Mouse (Mus musculus) midbrain, embryonic 13.5 days (tissue): ENCODE measurements around the gene Slc25a19. TPM values are rescaled to one million over a fixed set of nuclear protein-coding genes. Genes with fewer than 3 reads are reported as not detected.

ENCODE experiments used
- ATAC-seq: fragments of 200-750 bp; cut with Nextera tagmentation; 2 replicates; pipeline ENCODE4 v1.8.0; 2017; ENCODE audit warnings: mild to moderate bottlenecking, moderate TSS enrichment, moderate library complexity
- H3K27ac ChIP-seq: fragments of 300-500 bp; sonication (generic); 2 replicates; pipeline ENCODE4 v1.5.1; 2015; ENCODE audit warnings: inconsistent platforms, mild to moderate bottlenecking, moderate library complexity
- H3K27me3 ChIP-seq: fragments of 300-500 bp; sonication (generic); 2 replicates; pipeline ENCODE4 v1.6.1; 2015; ENCODE audit warnings: mild to moderate bottlenecking, inconsistent platforms
- H3K36me3 ChIP-seq: fragments of 300-500 bp; sonication (generic); 2 replicates; pipeline ENCODE4 v1.6.1; 2015; ENCODE audit warnings: mild to moderate bottlenecking, inconsistent platforms
- H3K4me1 ChIP-seq: fragments of 300-500 bp; sonication (generic); replicated peaks from 2 replicates; pipeline ENCODE4 v1.6.1; 2015; ENCODE audit warnings: inconsistent platforms
- H3K4me2 ChIP-seq: fragments of 300-500 bp; sonication (generic); replicated peaks from 2 replicates; pipeline ENCODE4 v1.6.1; 2015; ENCODE audit warnings: moderate library complexity, mild to moderate bottlenecking, inconsistent platforms
- H3K4me3 ChIP-seq: fragments of 300-500 bp; sonication (generic); replicated peaks from 2 replicates; pipeline ENCODE4 v1.5.1; 2015; ENCODE audit warnings: mild to moderate bottlenecking, inconsistent platforms
- H3K9ac ChIP-seq: fragments of 300-500 bp; sonication (generic); replicated peaks from 2 replicates; pipeline ENCODE4 v1.6.1; 2015; ENCODE audit warnings: mild to moderate bottlenecking, inconsistent platforms
- H3K9me3 ChIP-seq: fragments of 300-500 bp; sonication (generic); 2 replicates; pipeline ENCODE4 v1.6.1; 2016; ENCODE audit warnings: mild to moderate bottlenecking, inconsistent platforms
- WGBS: fragments of 180-500 bp; shearing (Covaris S2); methylation state at CpG from one replicate; pipeline ENCODE4 v1.1.7; 2015; 5-methylcytosine and 5-hydroxymethylcytosine counted together
- polyA plus RNA-seq: library from polyadenylated mRNA; unstranded; fragments of >200 nt; fragmentation: Nextera tagmentation; extraction: Ambion mirVana; gene quantifications from 2 replicates; pipeline ENCODE4 v1.2.1, GENCODE M21; 2015

Gene Slc25a19
- polyA plus RNA-seq, 1 experiment from 2014 or later = 35.4 TPM

DNA sequence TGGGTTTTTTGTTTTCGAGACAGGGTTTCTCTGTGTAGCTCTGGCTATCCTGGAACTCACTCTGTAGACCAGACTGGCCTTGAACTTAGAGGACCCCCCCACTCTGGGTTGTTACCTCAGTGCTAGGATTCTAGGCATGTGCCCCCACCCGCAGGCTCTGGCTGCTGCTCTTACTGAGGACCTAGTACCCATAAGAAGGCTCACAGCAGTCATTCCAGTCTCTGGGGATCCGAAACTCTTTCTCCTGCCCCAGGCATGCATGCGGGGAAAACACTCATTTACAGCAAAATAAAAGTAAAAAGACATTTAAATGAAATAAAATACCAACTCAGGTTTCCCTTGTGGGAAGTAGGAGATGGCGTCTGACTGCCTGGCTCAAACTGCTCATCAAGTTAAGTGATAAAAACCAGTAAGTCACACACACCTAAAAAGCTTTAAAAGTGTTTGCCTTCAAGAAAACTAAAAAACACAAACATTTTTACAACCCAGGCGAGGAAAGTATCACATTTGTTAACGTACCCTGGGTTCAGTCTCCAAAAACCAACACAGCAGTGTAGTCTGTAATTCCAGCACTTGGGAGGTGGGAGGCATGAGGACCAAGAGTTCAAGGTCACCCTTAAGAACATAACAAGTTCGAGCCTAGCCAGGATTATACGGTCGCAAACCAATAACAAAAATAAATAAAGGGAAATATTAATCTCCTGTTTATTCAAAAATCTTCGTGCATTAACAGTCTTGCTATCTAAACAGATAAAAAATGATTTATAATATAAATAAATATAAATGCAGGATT is 1.1 kb downstream of the Slc25a19 start:
- no peak for ATAC-seq
- 55% methylated on average over 11 of the region's 11 CpGs for WGBS
- peak overlapping the region; percentile 88 for H3K4me2 ChIP-seq

DNA sequence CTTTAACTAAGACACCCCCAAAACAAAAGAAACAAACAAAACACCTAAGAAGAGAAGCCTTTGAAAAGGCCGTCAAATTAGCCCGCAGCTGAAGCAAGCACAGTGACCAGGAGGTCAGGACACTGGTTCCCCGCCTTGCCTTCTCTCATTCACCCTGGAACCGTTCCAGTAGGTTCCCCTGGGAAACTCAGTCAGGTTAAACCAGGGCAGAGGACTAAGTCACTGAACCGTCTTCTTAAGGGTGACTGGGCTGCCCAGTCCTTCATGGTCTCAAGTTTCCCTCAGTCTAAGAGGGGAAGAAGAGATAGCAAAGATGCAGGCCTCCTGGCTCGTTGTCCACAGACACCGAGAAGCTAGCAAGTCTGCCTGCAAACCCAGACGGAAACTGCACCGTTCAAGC is 2.2 kb downstream of the Slc25a19 start:
- H3K4me3 ChIP-seq = no peak overlapping the region
- ATAC-seq = no peak
- H3K27ac ChIP-seq = no peak overlapping the region
- H3K27me3 ChIP-seq = no peaks in the 10 kb centered on the region
- H3K9ac ChIP-seq = no peak overlapping the region
- H3K4me2 ChIP-seq = no peak overlapping the region
- H3K9me3 ChIP-seq = no peaks in the 10 kb centered on the region
- peaks cover 26% of the 10 kb centered on the region for H3K36me3 ChIP-seq
- peaks cover 12% of the 10 kb centered on the region for H3K4me1 ChIP-seq
- 84% methylated on average over 9 of the region's 9 CpGs for WGBS

More for the DNA sequence above, 1.1 kb downstream of the Slc25a19 start:
- Histone ChIP-seq H3K27me3 (no peaks in the 10 kb centered on the region), H3K36me3 (peaks cover 18% of the 10 kb centered on the region), H3K4me1 (peaks cover 12% of the 10 kb centered on the region), H3K4me3 (peak overlapping the region; percentile 70), H3K9me3 (no peaks in the 10 kb centered on the region), H3K27ac (no peak overlapping the region; the same call in 1 of the 2 replicates), H3K9ac (peak overlapping the region; percentile 74)

DNA sequence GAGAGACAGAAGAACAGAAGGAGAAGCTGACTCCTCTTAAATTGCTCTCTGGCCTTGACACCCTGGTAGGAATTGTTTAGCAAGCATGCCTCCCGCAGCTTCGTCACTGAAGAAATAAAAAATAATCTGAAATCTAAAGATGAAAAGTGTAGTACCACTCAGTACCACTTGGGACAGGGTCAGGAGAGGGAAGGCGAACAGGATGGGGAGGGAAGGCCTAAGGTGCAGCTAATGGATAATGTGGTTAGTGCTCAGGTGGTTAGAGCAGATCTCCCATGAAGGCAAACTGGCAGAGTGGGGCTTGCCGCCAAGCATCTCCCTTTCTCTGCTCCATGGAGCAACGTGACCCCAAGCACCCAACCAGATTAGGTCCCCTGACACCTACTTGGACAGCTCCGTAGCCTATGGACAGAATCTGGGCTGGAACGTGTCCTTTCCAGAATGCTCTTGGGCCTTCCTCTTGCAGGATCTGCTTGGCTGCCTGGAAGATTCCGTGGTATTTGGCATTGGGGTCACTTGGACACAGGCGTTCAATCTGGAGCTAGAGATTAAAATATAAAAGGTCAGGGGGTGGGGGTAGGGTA is 4.5 kb downstream of the Slc25a19 start:
- no peak for ATAC-seq
- Histone ChIP-seq H3K27me3 (no peaks in the 10 kb centered on the region), H3K9me3 (no peaks in the 10 kb centered on the region), H3K9ac (no peak overlapping the region), H3K4me1 (peaks cover 11% of the 10 kb centered on the region), H3K27ac (no peak overlapping the region), H3K36me3 (peaks cover 39% of the 10 kb centered on the region), H3K4me3 (no peak overlapping the region), H3K4me2 (no peak overlapping the region)
- 73% methylated on average over 9 of the region's 9 CpGs for WGBS

DNA sequence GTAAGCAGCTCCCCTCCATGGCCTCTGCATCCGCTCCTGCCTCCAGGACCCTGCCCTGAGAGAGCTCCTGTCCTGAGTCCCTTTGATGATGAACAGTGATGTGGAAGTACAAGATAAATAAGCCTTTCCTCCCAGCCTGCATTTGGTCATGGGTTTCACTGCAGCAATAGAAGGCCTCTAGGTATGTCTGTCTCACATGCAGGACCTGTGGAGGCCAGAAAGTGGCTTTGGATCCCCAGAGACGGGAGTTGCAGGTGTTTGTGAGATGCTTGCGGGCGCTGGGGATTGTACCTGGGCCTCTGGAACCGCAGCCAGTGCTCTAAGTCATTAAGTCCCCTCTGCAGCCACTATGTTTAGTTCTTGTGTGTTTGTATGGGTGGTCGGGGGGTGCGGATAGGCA is 8.1 kb downstream of the Slc25a19 start:
- Histone ChIP-seq H3K27me3 (0 out of 2 replicates have a peak, but pooled peaks cover under 1% of the 10 kb centered on the region), H3K4me1 (no peaks in the 10 kb centered on the region), H3K4me2 (no peak overlapping the region), H3K4me3 (no peak overlapping the region), H3K9ac (no peak overlapping the region), H3K27ac (no peak overlapping the region), H3K36me3 (peaks cover 62% of the 10 kb centered on the region), H3K9me3 (no peaks in the 10 kb centered on the region)
- ATAC-seq = no peak
- 91% methylated on average over 7 of the region's 7 CpGs for WGBS

DNA sequence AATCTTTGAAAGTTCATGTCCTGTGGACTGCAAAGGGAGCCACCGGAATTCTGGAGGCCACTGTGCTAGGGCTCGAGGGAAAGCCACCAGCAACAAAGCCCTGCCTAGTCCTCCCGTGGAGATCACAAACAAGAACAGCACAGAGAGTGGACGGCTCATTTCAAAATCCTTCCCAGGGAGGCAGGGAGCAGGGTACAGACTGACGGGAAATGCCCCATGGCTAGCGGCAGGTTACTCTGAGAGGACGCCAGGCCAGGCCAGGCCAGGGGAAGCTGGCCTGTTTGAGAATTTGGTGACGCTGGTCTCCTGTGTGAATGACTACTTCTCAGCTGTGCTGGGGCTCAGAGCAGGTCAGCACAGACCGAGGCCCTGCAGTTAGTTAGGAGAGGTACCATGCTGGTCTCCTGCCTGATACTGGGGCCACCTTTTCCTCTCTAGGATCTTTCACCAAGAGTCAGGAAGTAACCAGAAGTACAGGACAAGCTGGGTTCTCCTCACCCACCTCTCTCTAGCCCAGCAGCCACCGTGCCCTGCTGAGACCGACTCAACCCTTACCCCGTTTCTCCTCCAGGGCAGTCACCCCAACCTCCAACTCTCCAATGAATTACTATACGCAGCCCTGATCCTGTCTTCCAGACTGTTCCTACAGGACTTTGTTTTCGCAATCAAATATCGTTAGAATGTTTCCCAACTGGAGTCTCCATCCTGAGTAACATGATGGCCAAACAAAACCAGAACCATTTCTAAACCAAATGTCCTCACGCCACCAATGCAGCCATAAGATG is 9.2 kb downstream of the Slc25a19 start:
- Histone ChIP-seq H3K36me3 (peaks cover 70% of the 10 kb centered on the region), H3K9me3 (no peaks in the 10 kb centered on the region), H3K27ac (no peak overlapping the region), H3K4me1 (no peaks in the 10 kb centered on the region), H3K9ac (no peak overlapping the region), H3K27me3 (peaks cover 11% of the 10 kb centered on the region), H3K4me2 (no peak overlapping the region), H3K4me3 (no peak overlapping the region)
- WGBS = 88% methylated on average over 16 of the region's 16 CpGs
- no peak for ATAC-seq

DNA sequence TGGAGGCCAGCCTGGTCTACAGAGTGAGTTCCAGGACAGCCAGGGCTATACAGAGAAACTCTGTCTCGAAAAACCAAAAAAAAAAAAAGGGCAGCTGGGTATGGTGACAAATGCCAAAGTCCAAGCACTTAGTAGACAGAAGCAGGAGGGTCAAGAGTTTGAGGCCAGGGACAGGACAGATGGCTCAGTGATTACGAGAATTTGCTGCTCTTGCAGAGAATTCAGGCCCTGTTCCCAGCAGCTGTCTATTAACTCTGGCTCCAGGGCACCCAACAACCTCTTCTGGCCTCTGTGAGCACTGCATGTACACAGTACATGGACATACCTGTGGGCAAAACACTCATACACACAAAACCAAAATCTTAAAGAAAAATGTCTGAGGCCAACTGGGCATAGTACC is 10.1 kb downstream of the Slc25a19 start:
- Histone ChIP-seq H3K4me1 (peaks cover 8% of the 10 kb centered on the region), H3K27me3 (peaks cover 17% of the 10 kb centered on the region), H3K9ac (no peak overlapping the region), H3K36me3 (peaks cover 62% of the 10 kb centered on the region), H3K27ac (no peak overlapping the region), H3K4me2 (no peak overlapping the region), H3K4me3 (no peak overlapping the region), H3K9me3 (no peaks in the 10 kb centered on the region)
- WGBS = 89% methylated on average over 2 of the region's 2 CpGs
- ATAC-seq = no peak

DNA sequence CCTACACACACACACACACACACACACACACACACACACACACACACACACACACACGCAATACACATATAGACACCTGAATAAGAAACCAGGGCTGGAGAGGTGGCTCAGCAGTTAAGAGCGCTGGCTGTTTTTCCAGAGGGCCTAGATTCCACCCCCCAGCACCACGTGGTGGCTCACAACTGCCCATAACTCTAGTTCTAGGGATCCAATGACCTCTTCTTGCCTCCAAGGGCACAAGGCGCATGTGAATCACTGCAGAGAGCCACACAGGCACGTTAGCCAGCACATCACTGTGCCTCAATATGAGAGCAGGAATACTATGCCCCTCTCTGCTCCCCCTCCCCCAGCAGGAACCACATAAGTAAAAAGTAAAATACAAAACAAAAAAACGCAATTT is 11.2 kb downstream of the Slc25a19 start:
- H3K4me2 ChIP-seq = no peak overlapping the region
- no peak overlapping the region for H3K9ac ChIP-seq
- no peak for ATAC-seq
- peaks cover 17% of the 10 kb centered on the region for H3K27me3 ChIP-seq
- H3K4me3 ChIP-seq = no peak overlapping the region
- peaks cover 51% of the 10 kb centered on the region for H3K36me3 ChIP-seq
- H3K27ac ChIP-seq = no peak overlapping the region
- peaks cover 16% of the 10 kb centered on the region for H3K4me1 ChIP-seq
- H3K9me3 ChIP-seq = no peaks in the 10 kb centered on the region
- 86% methylated on average over 6 of the region's 6 CpGs for WGBS

DNA sequence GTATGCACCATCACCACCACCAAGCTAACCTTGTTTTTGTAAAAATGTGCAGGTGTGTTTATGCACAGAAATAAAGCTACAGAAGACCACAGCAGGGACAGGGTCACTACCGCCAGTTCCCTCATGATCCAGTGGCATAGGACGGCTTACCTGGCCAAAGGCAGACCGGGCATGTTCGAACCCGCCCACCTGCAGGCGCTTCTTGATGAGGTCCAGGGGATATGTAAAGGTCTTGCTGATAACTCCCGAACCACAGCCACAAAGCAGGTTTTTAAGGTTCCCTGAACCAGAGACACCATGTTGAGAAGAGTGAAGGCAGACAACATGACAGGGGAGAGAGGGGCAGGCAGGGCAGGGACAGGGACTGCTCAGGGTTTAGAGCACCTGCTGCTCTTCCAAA is 11.7 kb downstream of the Slc25a19 start:
- no peak overlapping the region for H3K9ac ChIP-seq
- WGBS = 95% methylated on average over 7 of the region's 7 CpGs
- H3K36me3 ChIP-seq = peaks cover 48% of the 10 kb centered on the region
- no peak overlapping the region for H3K4me3 ChIP-seq
- H3K27me3 ChIP-seq = peaks cover 18% of the 10 kb centered on the region
- peaks cover 19% of the 10 kb centered on the region for H3K4me1 ChIP-seq
- H3K4me2 ChIP-seq = no peak overlapping the region
- no peak for ATAC-seq
- no peaks in the 10 kb centered on the region for H3K9me3 ChIP-seq
- H3K27ac ChIP-seq = no peak overlapping the region

DNA sequence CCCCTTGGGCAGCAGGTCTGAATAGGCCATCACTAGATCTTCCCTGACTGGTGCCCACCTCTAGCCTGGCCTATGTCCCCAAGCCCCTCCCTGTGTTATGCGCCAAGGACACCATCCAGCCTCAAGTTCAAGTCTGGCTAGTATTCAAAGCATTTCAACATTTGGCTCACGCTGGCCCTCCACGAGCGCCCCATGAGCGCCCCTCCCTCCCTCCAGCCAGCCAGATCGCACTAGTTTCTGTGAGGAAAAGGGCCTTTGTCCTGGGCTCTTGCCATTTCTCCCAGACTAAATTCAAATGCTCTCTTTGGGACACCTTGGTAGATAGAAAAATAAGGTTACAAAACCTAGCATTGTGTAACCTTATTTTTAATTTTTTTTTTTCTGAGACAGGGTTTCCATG is 12.2 kb downstream of the Slc25a19 start:
- peaks cover 44% of the 10 kb centered on the region for H3K36me3 ChIP-seq
- H3K27me3 ChIP-seq = peaks cover 21% of the 10 kb centered on the region
- no peak overlapping the region for H3K4me2 ChIP-seq
- H3K9me3 ChIP-seq = no peaks in the 10 kb centered on the region
- no peak overlapping the region for H3K27ac ChIP-seq
- H3K4me3 ChIP-seq = no peak overlapping the region
- 0 out of 2 replicates have a peak overlapping the region, but pooled peaks have one; percentile 11 for H3K9ac ChIP-seq
- 93% methylated on average over 6 of the region's 6 CpGs for WGBS
- peaks cover 19% of the 10 kb centered on the region for H3K4me1 ChIP-seq
- ATAC-seq = no peak

DNA sequence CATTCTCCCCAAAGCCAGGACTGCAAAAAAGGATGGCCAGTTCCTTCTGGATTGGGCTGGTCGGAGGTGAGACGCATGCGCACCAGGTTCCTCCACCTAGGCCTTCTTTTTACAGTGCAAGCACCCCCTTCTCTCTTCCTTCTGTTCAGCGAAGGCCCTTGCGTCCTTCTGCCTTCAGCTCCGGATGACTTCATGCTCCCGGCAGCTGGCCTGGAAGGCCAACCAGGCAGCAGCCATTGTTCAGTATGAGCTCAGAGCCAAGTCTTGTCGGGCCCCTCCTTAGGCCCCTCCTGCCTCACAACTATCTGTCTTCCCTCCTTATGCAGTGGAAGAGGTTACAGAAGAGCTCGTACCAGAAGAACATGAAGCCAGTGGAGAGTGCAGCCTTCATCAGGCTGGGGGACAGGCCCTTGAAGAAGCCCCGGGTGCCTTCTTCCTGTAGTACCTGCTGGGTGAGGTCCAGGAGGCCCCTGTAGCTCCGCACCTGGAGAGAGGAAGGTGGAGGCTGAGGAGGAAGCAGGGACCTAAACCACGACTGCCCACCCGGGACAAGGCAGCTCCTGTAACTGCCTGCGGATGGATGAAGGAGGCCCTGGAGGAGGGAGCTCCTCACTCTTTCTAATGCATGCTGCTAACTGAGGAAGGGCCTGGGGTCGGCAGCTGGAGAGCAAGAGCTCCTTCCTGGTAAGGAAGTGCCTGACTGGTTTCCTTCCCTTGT is 12.8 kb downstream of the Slc25a19 start:
- Histone ChIP-seq H3K4me1 (peaks cover 19% of the 10 kb centered on the region), H3K9me3 (no peaks in the 10 kb centered on the region), H3K4me3 (no peak overlapping the region), H3K27ac (no peak overlapping the region), H3K4me2 (no peak overlapping the region), H3K36me3 (peaks cover 38% of the 10 kb centered on the region), H3K9ac (0 out of 2 replicates have a peak overlapping the region, but pooled peaks have one; percentile 11), H3K27me3 (peaks cover 21% of the 10 kb centered on the region)
- no peak for ATAC-seq
- 87% methylated on average over 15 of the region's 15 CpGs for WGBS

DNA sequence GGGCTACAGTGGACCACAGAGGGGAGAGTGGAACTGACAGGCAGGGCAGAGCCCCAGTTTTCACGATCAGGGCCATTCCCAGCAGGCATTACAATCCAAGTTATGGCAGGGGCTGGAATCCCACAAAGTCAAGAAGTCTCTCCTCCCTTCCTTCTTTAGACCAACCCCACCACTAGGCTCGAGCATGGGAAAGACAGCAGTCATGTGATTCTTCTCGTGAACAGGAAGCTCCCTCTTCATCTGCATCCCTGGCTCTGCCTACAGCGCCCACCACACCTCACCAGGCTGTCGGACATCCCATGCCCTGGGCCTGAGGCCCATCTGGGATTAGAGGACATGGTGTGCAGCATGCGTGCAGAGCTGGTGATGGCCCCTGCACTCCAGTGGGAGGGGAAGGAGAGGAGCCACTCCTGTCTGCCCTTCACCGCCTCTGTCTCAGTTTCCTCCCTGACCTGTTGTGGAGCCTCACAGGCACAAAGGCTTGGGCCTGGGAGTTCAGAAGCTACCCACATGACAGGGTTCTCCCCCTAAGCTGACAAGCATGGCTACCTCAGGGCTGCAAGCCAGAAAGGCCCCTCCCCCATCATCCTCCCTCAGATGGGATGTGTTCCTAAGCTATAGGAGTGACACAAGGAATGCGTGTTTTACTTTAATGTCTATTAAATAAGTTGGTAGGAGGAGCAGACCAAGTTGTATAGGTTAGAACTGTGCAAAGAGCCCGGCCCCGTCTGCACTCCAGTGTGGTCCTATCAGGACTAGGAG is 13.6 kb downstream of the Slc25a19 start:
- Histone ChIP-seq H3K4me2 (no peak overlapping the region), H3K9me3 (no peaks in the 10 kb centered on the region), H3K4me1 (peaks cover 19% of the 10 kb centered on the region), H3K36me3 (peaks cover 31% of the 10 kb centered on the region), H3K9ac (0 out of 2 replicates have a peak overlapping the region, but pooled peaks have one; percentile 20), H3K27me3 (peaks cover 21% of the 10 kb centered on the region), H3K27ac (no peak overlapping the region), H3K4me3 (no peak overlapping the region)
- ATAC-seq = no peak
- WGBS = 82% methylated on average over 10 of the region's 10 CpGs
